Mouse (Mus musculus): Measurements from ENCODE around the gene Drg1. TPM values are rescaled to one million over a fixed set of nuclear protein-coding genes. Genes with fewer than 3 reads are reported as not detected.

Drg1 gene
- polyA plus RNA-seq (2015; fragmentation: Nextera tagmentation; extraction: Ambion mirVana) = 244 and 249 TPM in 2 replicates

GRCm38 (mm10) chr11:3266079-3266685, at the start of gene Drg1:
TSS of gene Drg1 (minus strand) at chr11:3266415.
- ATAC-seq (ENCODE audit: low FRiP score, low TSS enrichment) = peak; percentile 99
- Histone ChIP-seq H3K36me3 (ENCODE audit: insufficient read depth, low read length) (peaks cover 25% of the 10 kb centered on the region), H3K27ac (ENCODE audit: low read length) (peak within 1 kb of the TSS; percentile 95), H3K4me2 (replicated peaks; ENCODE audit: low read depth, low read length) (peak within 1 kb of the TSS; percentile 64), H3K4me1 (ENCODE audit: insufficient read depth, low read length) (peaks cover 19% of the 10 kb centered on the region), H3K27me3 (ENCODE audit: insufficient read depth, low read length) (no peaks in the 10 kb centered on the region), H3K4me3 (ENCODE audit: low read length) (peak within 1 kb of the TSS; percentile 89), H3K9me3 (ENCODE audit: low read length) (no peaks in the 10 kb centered on the region), H3K9ac (replicated peaks; ENCODE audit: low read length) (peak within 1 kb of the TSS; percentile 99)
- under 1% methylated on average over 70 of the region's 72 CpGs for WGBS

- H3K27ac ChIP-seq (ENCODE audit: low read length) = no peak overlapping the region
- H3K4me3 ChIP-seq (ENCODE audit: low read length) = no peak overlapping the region
- peak; percentile 56; the same call in 1 of the 2 replicates for ATAC-seq (ENCODE audit: low FRiP score, low TSS enrichment)
- no peaks in the 10 kb centered on the region for H3K4me1 ChIP-seq (ENCODE audit: insufficient read depth, low read length)
- no peak overlapping the region for H3K9ac ChIP-seq (replicated peaks; ENCODE audit: low read length)
- WGBS = 42% methylated on average over 2 of the region's 2 CpGs
- H3K4me2 ChIP-seq (replicated peaks; ENCODE audit: low read depth, low read length) = no peak overlapping the region
- peaks cover 32% of the 10 kb centered on the region for H3K36me3 ChIP-seq (ENCODE audit: insufficient read depth, low read length)
- H3K9me3 ChIP-seq (ENCODE audit: low read length) = no peaks in the 10 kb centered on the region
- H3K27me3 ChIP-seq (ENCODE audit: insufficient read depth, low read length) = no peaks in the 10 kb centered on the region
Measured at GRCm38 (mm10) chr11:3314148-3314547, 47.9 kb upstream of the Drg1 start.

DNA sequence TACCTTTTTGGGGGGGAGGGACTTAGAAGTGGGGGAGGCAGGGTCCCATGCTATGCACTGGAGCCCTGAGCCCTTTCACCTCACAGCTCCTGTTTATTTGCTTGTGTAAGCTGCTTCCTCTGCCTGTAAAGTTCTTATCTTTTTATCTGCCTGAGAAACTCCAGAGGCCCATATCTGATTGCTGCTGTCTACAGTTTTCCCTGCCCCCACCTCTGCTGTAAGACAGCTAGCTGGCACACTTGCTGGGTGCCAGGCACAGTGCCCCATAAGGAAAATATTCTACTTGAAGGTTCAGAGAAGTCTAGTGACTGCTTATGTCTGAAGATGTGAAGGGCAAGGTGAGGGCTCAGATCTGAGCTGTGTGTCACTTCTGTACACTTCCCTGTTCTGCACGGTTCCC, 47.1 kb upstream of the Drg1 start:
- 84% methylated on average over 1 of the region's 1 CpGs for WGBS
- no peak overlapping the region for H3K4me2 ChIP-seq (replicated peaks; ENCODE audit: low read depth, low read length)
- no peaks in the 10 kb centered on the region for H3K4me1 ChIP-seq (ENCODE audit: insufficient read depth, low read length)
- no peak overlapping the region for H3K4me3 ChIP-seq (ENCODE audit: low read length)
- H3K36me3 ChIP-seq (ENCODE audit: insufficient read depth, low read length) = peaks cover 41% of the 10 kb centered on the region
- no peaks in the 10 kb centered on the region for H3K27me3 ChIP-seq (ENCODE audit: insufficient read depth, low read length)
- no peak for ATAC-seq (ENCODE audit: low FRiP score, low TSS enrichment)
- H3K9ac ChIP-seq (replicated peaks; ENCODE audit: low read length) = no peak overlapping the region
- H3K27ac ChIP-seq (ENCODE audit: low read length) = no peak overlapping the region
- no peaks in the 10 kb centered on the region for H3K9me3 ChIP-seq (ENCODE audit: low read length)

- Histone ChIP-seq H3K4me2 (replicated peaks; ENCODE audit: low read depth, low read length) (no peak overlapping the region), H3K9ac (replicated peaks; ENCODE audit: low read length) (no peak overlapping the region), H3K4me3 (ENCODE audit: low read length) (no peak overlapping the region), H3K27me3 (ENCODE audit: insufficient read depth, low read length) (no peaks in the 10 kb centered on the region), H3K4me1 (ENCODE audit: insufficient read depth, low read length) (no peaks in the 10 kb centered on the region), H3K36me3 (ENCODE audit: insufficient read depth, low read length) (peaks cover 56% of the 10 kb centered on the region), H3K27ac (ENCODE audit: low read length) (no peak overlapping the region), H3K9me3 (ENCODE audit: low read length) (no peaks in the 10 kb centered on the region)
- WGBS = 82% methylated on average over 9 of the region's 10 CpGs
- ATAC-seq (ENCODE audit: low FRiP score, low TSS enrichment) = no peak
Measured at GRCm38 (mm10) chr11:3311586-3312347, 45.6 kb upstream of the Drg1 start.

- no peaks in the 10 kb centered on the region for H3K4me1 ChIP-seq (ENCODE audit: insufficient read depth, low read length)
- ATAC-seq (ENCODE audit: low FRiP score, low TSS enrichment) = no peak
- peaks cover 63% of the 10 kb centered on the region for H3K36me3 ChIP-seq (ENCODE audit: insufficient read depth, low read length)
- H3K9ac ChIP-seq (replicated peaks; ENCODE audit: low read length) = no peak overlapping the region
- H3K9me3 ChIP-seq (ENCODE audit: low read length) = no peaks in the 10 kb centered on the region
- H3K27ac ChIP-seq (ENCODE audit: low read length) = no peak overlapping the region
- WGBS = 85% methylated on average over 10 of the region's 10 CpGs
- H3K27me3 ChIP-seq (ENCODE audit: insufficient read depth, low read length) = no peaks in the 10 kb centered on the region
- H3K4me2 ChIP-seq (replicated peaks; ENCODE audit: low read depth, low read length) = no peak overlapping the region
- H3K4me3 ChIP-seq (ENCODE audit: low read length) = no peak overlapping the region
Measured at GRCm38 (mm10) chr11:3310789-3311585, 44.8 kb upstream of the Drg1 start.

GRCm38 (mm10) chr11:3309884-3310283, 43.7 kb upstream of the Drg1 start:
- WGBS = 91% methylated on average over 4 of the region's 4 CpGs
- H3K4me2 ChIP-seq (replicated peaks; ENCODE audit: low read depth, low read length) = no peak overlapping the region
- no peaks in the 10 kb centered on the region for H3K27me3 ChIP-seq (ENCODE audit: insufficient read depth, low read length)
- H3K27ac ChIP-seq (ENCODE audit: low read length) = no peak overlapping the region
- H3K9ac ChIP-seq (replicated peaks; ENCODE audit: low read length) = no peak overlapping the region
- no peak overlapping the region for H3K4me3 ChIP-seq (ENCODE audit: low read length)
- ATAC-seq (ENCODE audit: low FRiP score, low TSS enrichment) = no peak
- H3K36me3 ChIP-seq (ENCODE audit: insufficient read depth, low read length) = peaks cover 72% of the 10 kb centered on the region
- H3K4me1 ChIP-seq (ENCODE audit: insufficient read depth, low read length) = no peaks in the 10 kb centered on the region
- H3K9me3 ChIP-seq (ENCODE audit: low read length) = no peaks in the 10 kb centered on the region

DNA sequence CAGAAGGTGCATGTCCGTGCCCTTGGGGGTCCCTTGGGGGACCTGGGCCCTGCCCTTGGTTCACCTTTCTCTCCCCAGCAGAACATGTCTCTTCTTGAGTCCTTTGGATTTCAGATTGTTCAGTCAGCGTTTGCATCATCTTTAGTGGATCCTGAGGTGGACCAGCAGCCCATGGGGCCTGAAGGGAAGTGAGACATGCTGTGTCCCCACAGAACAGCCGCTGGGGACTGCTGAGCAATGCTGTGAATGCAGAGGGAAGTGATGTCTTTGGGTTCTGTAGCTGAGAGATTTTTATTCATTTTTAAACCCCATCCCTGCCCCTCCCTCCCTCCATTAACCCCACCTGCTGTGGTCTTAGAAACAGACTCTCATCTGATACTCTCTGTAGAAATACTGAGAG, 41.7 kb upstream of the Drg1 start:
- Histone ChIP-seq H3K9ac (replicated peaks; ENCODE audit: low read length) (no peak overlapping the region), H3K4me1 (ENCODE audit: insufficient read depth, low read length) (no peaks in the 10 kb centered on the region), H3K36me3 (ENCODE audit: insufficient read depth, low read length) (peaks cover 86% of the 10 kb centered on the region), H3K9me3 (ENCODE audit: low read length) (no peaks in the 10 kb centered on the region), H3K4me3 (ENCODE audit: low read length) (no peak overlapping the region), H3K4me2 (replicated peaks; ENCODE audit: low read depth, low read length) (no peak overlapping the region), H3K27me3 (ENCODE audit: insufficient read depth, low read length) (no peaks in the 10 kb centered on the region), H3K27ac (ENCODE audit: low read length) (no peak overlapping the region)
- no peak for ATAC-seq (ENCODE audit: low FRiP score, low TSS enrichment)
- WGBS = 86% methylated on average over 3 of the region's 3 CpGs

DNA sequence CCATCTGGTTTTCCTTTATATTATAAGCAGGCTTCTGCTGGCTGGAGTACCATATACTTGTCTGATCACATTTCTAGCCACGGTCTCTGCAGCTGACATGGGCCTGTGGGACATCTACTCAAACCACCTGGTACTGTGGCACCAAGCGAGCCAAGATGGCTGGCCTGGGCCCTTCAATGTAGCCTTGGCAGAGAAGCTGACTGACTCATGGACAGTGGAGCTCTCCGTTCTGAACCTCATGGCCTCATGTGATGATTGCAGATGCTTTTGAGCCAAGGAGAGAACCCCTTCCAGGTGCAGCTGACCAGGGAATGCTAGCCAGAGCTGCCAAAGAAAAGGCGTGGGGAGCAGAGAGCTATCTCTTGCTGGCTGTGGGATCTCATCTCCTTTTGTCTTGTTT, 39.6 kb upstream of the Drg1 start:
- 93% methylated on average over 4 of the region's 4 CpGs for WGBS
- no peaks in the 10 kb centered on the region for H3K27me3 ChIP-seq (ENCODE audit: insufficient read depth, low read length)
- H3K36me3 ChIP-seq (ENCODE audit: insufficient read depth, low read length) = peaks cover 90% of the 10 kb centered on the region
- H3K27ac ChIP-seq (ENCODE audit: low read length) = no peak overlapping the region
- no peak overlapping the region for H3K4me2 ChIP-seq (replicated peaks; ENCODE audit: low read depth, low read length)
- H3K4me1 ChIP-seq (ENCODE audit: insufficient read depth, low read length) = no peaks in the 10 kb centered on the region
- H3K9me3 ChIP-seq (ENCODE audit: low read length) = no peaks in the 10 kb centered on the region
- ATAC-seq (ENCODE audit: low FRiP score, low TSS enrichment) = no peak
- no peak overlapping the region for H3K9ac ChIP-seq (replicated peaks; ENCODE audit: low read length)
- no peak overlapping the region for H3K4me3 ChIP-seq (ENCODE audit: low read length)

DNA sequence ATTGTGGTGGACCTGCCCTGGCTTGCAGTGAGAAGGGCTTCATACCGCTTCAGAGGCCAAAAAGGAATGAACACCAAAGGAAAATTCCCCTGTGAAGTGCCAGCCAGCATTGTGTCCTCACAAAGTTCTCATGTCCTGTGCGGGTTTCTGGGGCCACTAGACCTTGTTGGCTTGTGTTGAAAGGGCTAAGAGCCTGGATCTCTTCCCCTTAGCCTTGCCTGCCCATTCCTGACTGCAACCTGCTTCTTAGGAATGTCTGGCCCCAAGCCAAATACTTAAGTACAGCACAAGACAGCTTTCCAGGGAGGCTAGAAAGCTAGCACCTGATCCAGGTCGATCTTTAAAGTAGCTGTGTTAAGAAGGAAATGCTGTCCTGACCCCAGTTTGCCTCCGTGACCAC, 36.6 kb upstream of the Drg1 start:
- H3K4me2 ChIP-seq (replicated peaks; ENCODE audit: low read depth, low read length) = no peak overlapping the region
- ATAC-seq (ENCODE audit: low FRiP score, low TSS enrichment) = 0 out of 2 replicates have a peak, but pooled peaks have one; percentile 43
- H3K9me3 ChIP-seq (ENCODE audit: low read length) = no peaks in the 10 kb centered on the region
- no peak overlapping the region for H3K27ac ChIP-seq (ENCODE audit: low read length)
- no peak overlapping the region for H3K4me3 ChIP-seq (ENCODE audit: low read length)
- H3K27me3 ChIP-seq (ENCODE audit: insufficient read depth, low read length) = no peaks in the 10 kb centered on the region
- no peak overlapping the region for H3K9ac ChIP-seq (replicated peaks; ENCODE audit: low read length)
- 60% methylated on average over 4 of the region's 4 CpGs for WGBS
- peaks cover 89% of the 10 kb centered on the region for H3K36me3 ChIP-seq (ENCODE audit: insufficient read depth, low read length)
- H3K4me1 ChIP-seq (ENCODE audit: insufficient read depth, low read length) = no peaks in the 10 kb centered on the region; the same call in 1 of the 2 replicates
